Mouse (Mus musculus) layer of hippocampus, adult 8-10 months (tissue): Measurements from ENCODE around the gene Hist1h3c. TPM values are rescaled to one million over a fixed set of nuclear protein-coding genes. Genes with fewer than 3 reads are reported as not detected.
"Not testable (repeated sequence)": the region's sequence is repeated elsewhere in the genome, so short reads cannot be mapped to it uniquely, and the experiment has no call there.

Experiments used
- DNase-seq, 2 experiments: peaks; one replicate each; pipeline ENCODE4 v3.0.0; 2022; ENCODE audit warnings: low spot score in 2 of 2
- total RNA-seq, 4 experiments: library from RNA; stranded (reverse); gene quantifications; 2 replicates each; pipeline ENCODE4 v1.2.4; 2022

Gene Hist1h3c
- total RNA-seq, 4 experiments from 2014 or later, result 1.7 to 3.1 (median 2.7) TPM; not detected in 1

DNA sequence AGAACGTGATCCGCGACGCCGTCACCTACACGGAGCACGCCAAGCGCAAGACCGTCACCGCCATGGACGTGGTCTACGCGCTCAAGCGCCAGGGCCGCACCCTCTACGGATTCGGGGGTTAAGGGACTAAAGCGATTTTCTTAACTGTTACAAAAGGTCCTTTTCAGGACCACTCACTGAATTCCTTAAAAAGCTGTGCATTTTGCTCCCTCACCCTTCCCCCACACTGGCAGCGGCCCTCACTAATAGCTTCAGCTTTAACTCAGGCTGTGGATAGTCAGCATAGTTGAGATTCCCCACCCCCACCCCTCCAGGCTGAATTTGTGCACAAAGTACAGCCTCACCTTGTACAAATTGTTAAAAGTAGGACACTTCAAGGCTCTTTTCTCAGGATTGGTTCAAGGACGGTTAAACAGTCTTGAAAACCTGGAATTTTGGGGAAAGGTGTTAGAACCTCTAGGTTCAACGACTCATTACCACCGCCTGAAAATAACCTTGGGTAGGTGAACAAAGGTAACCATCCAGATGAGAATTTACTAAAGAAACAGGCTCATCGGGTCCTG is 11.9 kb upstream of the Hist1h3c start:
- DNase-seq, result no peak

DNA sequence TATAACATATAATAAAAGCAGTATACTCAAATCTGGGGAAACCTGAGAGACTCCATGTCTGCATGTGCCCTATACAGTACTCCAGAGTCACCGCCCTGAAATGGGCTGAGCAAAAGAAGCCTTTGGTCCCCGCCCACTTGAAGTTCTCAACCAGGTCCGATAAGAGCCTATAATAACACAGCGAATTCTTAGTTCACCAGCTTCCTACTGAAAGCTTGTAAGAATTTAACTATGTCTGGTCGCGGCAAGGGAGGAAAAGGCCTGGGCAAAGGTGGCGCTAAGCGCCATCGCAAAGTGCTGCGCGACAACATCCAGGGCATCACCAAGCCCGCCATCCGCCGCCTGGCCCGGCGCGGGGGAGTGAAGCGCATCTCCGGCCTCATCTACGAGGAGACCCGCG is 11.4 kb upstream of the Hist1h3c start, which contains the start of gene Hist1h4b:
Hist1h4b (plus strand) TSS at position 224 of the 400 bp plus-strand sequence.
- peak; percentile 90 for DNase-seq

DNA sequence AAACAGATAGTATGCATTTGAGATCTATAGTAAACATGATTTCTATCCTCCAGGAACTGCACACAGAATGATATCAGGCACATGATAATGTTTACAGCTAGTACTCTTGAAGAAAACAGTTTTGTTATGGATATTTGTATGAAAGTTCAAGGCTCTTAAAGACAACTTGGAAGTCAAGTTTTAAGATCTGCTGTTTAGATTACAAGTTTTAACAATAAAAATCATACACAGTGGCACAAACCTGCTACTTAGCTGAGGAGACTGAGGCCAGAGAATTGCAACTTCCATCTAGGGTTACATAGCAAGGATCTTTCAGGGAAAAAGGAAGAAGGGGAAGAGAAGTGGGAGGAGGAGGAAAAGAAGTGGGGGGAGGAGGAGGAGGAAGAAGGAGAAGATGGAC is 9.6 kb upstream of the Hist1h3c start:
- DNase-seq, result no peak

DNA sequence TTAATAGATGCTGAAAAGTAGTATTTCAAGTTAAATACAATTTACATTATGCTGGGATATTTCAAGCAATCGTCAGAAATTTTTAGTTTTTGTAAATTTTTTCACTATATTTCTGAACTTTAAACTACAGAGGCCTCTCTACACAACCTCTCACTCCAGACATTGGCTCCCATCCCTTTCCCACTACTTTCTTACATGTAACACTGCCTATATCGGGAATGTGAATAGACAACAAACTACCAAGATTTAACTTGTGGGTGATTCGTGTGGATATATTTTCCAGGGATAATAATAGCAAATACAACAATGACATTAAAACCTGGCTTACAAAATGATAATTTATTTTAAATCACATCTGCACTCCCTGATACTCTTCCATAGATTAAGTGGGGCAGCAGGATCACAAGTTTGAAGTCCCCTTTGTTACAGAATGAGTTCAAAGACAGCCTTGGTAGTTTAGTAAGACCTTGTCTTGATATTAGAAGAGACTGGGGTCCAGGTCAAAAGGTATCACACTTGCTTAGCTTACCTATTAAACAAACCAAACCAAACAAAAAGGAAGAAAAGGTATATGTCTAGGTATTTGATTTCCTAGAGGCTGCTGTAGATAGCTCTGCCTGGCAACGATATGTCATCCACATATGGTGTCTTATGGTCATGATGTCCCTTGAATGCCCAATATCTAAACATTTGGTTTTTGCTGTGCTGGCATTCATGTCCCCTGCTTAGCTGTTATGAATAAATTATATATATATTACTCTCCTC is 8.1 kb upstream of the Hist1h3c start:
- no peak for DNase-seq

DNA sequence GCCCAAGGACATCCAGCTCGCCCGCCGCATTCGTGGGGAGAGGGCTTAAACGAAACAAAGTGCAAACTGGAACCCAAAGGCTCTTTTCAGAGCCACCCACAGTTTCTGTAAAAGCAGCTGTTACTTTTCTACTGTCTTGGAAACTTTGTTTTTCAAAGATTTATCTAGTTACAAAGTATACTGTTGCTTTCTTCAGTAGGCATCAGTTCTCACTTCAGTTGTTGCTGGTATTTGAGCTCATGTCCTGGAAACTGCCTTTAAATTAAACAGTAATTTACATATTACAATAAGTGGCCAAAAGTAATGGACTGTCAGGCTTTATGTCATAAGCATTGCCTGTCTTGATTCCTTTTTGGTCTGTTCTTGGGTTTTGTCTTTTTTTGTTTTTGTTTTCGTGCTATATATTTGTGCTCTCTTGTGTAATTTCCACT is 7.4 kb upstream of the Hist1h3c start:
- no peak for DNase-seq

DNA sequence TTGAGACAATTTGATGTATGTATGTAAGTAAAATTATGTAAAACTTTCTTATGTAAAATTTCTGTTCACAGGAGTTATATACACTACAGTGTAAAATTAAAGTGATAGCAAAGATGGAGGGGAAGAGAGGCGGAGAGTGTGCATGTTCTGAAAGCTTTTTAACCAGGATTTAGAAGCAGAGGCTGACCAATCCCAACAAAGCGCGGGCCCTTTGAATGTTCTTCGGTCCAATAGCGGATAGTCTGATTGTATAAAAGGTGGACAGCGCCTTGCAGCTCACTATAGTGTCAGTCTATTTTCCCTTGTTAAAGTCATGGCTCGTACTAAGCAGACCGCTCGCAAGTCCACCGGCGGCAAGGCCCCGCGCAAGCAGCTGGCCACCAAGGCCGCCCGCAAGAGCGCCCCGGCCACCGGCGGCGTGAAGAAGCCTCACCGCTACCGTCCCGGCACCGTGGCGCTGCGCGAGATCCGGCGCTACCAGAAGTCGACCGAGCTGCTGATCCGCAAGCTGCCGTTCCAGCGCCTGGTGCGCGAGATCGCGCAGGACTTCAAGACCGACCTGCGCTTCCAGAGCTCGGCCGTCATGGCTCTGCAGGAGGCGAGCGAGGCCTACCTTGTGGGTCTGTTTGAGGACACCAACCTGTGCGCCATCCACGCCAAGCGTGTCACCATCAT is 6.8 kb upstream of the Hist1h3c start, which contains the start of gene Hist1h3b:
Hist1h3b (plus strand) TSS at position 201 of the 675 bp plus-strand sequence.
- DNase-seq, result peak; percentile 87 to 94

DNA sequence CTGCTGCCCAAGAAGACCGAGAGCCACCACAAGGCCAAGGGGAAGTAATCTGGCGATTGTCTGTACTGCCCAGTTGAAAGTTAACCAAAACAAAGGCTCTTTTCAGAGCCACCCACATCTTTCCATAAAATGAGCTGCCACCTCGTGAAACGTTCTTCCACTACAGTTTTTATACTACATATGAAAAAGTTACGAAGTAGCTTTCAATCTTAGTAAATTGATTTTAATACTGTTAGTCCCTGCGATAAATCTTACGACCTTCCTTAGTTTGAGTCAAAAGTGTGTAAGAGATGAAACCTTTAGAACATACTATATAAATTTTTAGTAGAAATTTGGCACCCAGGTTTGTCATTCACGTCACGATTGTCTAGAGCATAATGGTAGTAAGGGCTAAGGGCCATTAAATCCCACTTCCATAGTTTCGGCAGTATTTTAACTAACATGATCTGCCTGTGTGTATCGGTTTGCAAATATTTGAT is 6.1 kb upstream of the Hist1h3c start:
- no peak for DNase-seq

DNA sequence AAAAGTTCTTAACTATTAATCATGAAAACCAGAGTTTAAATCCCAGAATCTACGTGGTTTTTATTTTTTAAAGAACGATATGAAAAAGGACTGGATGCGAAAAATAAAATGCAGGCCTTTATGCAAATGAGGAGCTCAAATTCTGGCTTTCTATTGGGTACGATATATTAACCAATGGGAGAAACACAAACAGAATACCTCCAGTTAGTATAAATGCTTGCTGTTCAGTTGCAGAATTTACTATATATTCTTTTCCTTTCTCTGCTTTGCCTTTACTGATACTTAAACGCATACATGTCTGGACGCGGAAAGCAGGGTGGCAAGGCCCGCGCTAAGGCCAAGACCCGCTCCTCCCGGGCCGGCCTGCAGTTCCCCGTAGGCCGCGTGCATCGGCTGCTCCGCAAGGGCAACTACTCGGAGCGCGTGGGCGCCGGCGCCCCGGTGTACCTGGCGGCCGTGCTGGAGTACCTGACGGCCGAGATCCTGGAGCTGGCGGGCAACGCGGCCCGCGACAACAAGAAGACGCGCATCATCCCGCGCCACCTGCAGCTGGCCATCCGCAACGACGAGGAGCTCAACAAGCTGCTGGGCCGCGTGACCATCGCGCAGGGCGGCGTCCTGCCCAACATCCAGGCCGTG is 5.6 kb upstream of the Hist1h3c start, which contains the start of gene Hist1h2ab:
Hist1h2ab (plus strand) TSS at position 288 of the 639 bp plus-strand sequence.
- not testable (repeated sequence) for DNase-seq

DNA sequence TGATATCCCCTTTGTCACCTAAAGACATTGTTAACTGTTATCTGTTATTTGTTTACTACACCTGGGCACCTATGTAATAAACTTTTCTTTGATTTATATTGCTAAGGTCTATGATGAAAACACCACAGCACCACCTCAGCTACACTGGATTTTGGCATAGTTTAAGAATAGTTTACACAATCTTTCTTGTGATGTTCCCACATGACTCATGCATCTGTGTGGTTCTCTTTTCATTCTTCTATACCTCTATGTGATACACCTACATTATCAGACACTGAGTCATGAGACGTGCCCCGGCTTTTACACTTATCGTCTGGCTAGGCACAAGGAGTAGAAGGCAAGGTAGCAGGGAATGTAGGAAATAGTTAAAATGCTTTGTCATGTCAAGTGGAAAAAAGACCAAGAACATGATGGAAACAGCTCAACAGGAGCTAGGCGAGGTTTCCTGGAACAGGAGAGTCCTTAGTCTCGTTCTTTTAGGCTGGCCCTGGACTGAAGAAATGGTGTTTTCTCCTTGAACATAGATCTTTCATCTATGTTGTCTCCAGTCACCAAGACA is 4.2 kb upstream of the Hist1h3c start:
- no peak for DNase-seq

DNA sequence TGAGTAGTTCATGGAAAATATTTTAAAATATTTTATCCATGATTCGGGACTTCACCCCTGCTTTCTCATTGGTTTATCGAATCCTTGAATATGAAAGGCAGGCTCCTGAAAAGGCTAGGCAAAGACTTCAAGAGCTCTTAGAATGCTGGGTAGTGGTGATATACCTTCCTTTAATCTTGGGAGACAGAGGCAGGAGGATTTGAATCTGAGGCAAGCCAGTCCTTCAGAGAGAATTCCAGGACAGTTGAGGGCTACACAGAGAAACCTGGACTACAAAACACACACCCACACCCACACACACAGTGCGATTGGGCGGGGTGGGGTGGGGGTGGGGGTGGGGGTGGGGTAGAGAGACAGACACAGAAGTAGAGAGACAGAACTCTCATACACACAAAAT is 2.5 kb upstream of the Hist1h3c start:
- DNase-seq, result no peak

DNA sequence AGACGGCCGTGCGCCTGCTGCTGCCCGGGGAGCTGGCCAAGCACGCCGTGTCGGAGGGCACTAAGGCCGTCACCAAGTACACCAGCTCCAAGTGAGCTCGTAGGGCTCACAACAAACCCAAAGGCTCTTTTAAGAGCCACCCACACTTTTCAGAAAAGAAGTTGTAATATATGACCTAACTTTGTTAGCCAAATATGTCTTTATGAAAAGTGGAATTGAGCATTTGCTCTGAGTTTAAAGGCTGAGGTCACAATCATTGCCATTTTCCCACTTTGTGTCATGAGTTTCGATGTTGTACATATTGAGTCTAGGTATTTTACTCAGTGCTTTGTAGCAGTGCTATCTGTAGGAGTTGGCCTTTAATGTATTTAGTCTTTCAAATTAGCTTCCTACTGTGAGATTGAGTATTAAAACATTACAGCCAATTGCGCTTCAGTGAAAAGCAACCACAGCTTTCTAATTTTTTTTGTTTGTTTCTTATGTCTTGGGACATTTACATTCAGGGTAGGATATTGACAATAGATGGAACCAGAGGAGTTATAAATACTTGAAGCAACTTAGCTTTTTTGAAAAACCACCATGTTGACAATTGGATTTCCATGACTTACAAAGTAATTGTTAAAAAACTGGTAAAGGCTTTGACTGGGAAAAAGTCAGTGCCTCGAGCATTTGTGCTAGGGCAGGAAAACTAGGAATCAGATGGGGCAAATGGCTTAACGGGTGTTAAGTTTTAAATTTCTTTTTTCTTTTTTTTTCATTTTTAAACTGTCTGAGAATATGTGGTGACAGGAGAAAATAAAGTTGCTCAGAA is 1.9 kb upstream of the Hist1h3c start:
- no peak for DNase-seq

DNA sequence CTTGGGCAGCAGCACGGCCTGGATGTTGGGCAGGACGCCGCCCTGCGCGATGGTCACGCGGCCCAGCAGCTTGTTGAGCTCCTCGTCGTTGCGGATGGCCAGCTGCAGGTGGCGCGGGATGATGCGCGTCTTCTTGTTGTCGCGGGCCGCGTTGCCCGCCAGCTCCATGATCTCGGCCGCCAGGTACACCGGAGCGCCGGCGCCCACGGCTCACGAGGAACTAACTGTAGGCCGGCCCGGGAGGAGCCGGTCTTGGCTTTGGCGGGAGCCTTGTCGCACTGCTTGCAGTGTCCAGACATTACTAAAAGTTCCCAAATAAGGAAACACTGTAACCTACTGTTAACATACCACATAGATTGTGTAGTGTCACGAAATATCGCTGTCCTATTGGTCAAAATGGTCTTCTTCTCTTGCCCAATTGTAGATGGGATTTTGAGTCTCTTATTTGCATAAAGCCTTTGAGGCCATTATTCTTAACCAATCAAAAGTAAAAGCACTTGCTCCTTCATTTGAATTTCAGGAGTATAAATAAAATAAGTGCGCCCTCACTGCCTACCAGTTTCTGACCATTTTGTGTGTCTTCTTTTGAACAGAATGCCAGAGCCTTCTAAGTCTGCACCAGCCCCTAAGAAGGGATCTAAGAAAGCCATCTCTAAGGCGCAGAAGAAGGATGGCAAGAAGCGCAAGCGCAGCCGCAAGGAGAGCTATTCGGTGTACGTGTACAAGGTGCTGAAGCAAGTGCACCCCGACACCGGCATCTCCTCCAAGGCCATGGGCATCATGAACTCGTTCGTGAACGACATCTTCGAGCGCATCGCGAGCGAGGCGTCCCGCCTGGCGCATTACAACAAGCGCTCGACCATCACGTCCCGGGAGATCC is 1.0 kb upstream of the Hist1h3c start, which contains the start of gene Hist1h2bb:
Hist1h2bb (plus strand) TSS at position 534 of the 880 bp plus-strand sequence.
- DNase-seq, result peak; percentile 66 to 80

DNA sequence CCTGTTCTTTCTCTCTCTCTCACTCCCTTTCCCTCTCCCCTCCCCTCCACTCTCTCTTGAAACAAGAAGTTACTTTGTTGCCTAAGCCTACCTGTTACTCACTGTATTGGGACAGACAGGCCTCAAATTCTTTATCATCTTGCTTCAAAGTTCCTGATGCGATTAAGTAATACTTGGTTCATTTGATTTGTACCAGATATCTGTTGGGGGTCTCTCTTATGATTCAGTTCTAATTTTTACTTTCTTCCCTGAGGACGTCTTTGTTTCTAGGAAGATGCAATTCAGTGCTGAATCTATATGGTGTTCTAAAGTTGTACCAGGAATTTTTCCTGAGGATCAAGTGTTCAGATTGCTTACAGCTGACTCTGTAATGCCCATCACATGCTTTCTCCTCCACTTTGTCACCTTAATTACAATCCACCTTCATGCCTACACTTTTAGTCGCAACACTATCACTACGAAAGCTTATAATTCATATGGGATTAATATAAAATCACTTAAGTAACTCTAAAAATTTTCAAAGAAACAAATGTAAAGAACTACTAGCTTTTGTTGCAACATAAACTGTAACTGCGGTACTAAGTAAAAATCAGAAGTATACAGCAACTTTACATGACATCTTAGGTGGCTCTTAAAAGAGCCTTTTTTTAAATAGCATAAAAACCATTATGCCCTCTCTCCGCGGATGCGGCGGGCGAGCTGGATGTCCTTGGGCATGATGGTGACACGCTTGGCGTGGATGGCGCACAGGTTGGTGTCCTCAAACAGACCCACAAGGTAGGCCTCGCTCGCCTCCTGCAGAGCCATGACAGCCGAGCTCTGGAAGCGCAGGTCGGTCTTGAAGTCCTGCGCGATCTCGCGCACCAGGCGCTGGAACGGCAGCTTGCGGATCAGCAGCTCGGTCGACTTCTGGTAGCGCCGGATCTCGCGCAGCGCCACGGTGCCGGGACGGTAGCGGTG is 701 bp downstream of the Hist1h3c start:
- DNase-seq, result no peak

DNA sequence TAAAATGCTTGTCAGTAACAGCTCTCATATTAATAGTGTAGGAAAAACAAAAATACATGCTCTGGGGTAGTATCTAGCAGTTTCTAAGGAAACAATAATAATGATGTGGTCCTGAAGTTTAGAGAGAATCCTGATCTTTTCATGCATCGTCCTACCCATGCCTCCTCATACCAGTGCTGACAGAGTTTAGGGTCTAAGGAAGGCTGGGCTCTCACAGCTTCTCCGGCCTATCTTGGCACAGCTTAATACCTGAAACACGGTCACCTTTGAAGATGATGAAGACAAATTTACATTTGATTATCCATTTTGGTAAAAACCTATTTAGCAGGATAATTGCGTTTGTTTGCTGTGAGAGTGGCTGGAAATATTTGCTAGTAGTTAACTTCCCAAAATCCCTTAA is 1.4 kb downstream of the Hist1h3c start:
- DNase-seq, result no peak

DNA sequence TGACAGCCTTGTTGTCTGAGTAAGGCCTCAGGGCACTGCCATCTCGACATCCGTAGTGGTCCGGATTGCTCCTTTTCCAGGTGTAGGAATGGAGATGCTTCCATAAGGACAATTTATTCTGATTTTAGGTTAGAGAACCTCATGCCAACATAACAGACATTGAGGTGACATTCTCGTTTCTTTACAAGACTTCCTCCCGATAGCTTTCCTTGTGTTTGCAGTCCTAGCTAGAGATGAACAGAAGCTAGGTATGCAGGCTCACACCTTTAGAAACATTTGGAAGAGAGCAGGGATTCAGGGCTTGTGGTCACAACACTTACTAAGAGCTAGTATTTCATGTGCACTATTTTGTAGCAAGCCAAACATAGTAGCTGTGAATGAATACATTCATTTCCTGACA is 2.2 kb downstream of the Hist1h3c start:
- no peak for DNase-seq

DNA sequence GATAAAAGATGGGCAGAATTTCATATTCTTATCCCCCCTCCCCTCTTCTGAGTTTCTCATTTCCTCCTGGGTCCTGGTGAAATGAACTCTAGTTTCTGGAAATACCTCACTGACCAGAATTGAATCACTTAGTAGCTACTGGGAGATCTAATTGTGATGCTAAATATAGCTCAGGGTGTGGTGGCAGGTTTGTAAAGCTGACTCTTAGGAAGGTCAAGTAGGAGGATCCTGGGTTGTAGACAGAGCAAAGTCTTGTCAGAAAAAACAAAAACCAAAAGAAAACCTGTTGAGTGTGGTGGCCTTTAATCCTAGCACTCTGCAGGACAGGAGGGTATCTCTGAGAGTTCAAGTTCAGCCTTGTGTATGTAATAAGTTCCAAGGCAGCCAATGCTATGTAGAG is 3.4 kb downstream of the Hist1h3c start:
- DNase-seq, result no peak

DNA sequence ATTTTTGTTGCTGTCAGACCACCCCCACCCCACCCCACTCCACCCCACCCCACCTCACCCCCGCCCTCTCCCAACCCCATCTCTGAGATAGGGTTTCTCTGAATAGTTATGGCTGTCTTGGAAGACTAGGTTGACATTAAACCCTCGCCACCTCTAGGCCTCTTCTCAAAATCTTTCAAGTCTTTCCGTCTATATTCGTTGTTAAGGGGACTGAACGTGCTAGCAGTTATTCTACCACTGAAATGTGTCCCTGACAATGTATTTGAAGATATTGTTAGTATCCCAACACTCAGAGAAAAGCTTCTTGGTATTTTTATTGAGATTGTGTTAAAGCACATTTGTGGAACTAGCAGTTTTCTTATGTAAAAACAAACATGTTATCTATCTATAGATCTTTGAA is 4.5 kb downstream of the Hist1h3c start:
- no peak for DNase-seq

DNA sequence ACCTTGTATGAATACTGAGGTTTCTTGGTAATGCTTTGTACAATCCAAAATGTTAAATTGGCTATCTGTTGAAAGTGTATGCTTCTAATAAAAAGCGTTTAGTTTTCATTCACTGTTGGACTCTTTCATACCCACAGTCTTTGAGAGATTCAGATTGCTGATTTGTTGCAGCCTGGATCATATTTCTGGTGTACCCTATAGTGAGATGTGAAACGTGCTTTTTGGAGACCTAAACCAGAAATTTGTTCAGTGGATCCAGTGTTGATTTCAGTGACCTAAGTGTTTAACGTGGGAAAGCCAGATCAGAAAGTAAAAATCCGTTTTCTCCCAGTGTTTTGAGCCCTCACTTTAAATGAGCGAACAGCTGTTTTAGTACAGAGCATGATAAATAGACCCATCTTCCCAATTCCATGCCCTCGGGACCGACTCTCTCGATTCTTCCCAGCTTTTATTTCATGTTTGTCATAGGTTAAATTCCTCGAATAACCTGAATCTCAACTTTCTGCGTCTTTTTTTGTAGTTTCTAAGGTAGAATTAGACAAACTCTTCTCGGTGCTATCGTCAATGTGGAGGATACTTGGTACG is 5.1 kb downstream of the Hist1h3c start:
- no peak for DNase-seq
